9 mouse cellular contexts compared by ENCODE assay signal in genomic region chr1:39636660-39637059, GRCm38 (mm10). TPM values are rescaled to one million over a fixed set of nuclear protein-coding genes. Genes with fewer than 3 reads are reported as not detected.
DNase-seq lines count a peak whose midpoint lies in the region; ATAC-seq and TF ChIP-seq lines count a peak whose summit lies in the region.
"Had no signal": no experiment of that assay in that cellular context is flagged by ENCODE, and none has a peak within 500 bp of the region (broad histone marks: within the 10 kb centered on the region; RNA-seq: fewer than 3 reads in every experiment).

No protein-coding gene starts in this region.

- DNase-seq in kidney, postnatal 0 days (ENCODE audit: low spot score): no peak
- DNase-seq in kidney, postnatal 25 days: no peak
- DNase-seq in embryo, embryonic 11 days: peak; percentile 51
- no peak for DNase-seq in yolk sac, embryonic 10.5 days (ENCODE audit: low spot score)
- no peak for DNase-seq in spleen, postnatal 36 days (ENCODE audit: low spot score in 2 of 2)
- DNase-seq: cerebellum, postnatal 25 days; thymus, adult 2 months had no signal

- no peak overlapping the region for H3K4me2 ChIP-seq in kidney, postnatal 0 days (ENCODE audit: low read length)
- no peak overlapping the region for H3K4me2 ChIP-seq in intestine, embryonic 16.5 days (ENCODE audit: low read depth, low read length)
- no peak overlapping the region for H3K4me2 ChIP-seq in neural tube, embryonic 15.5 days

- no peaks in the 10 kb centered on the region for H3K36me3 ChIP-seq in kidney, postnatal 0 days (ENCODE audit: insufficient read depth, low read length)
- H3K36me3 ChIP-seq in intestine, embryonic 16.5 days (ENCODE audit: control insufficient read depth, insufficient read depth, low read length): no peaks in the 10 kb centered on the region
- no peaks in the 10 kb centered on the region for H3K36me3 ChIP-seq in neural tube, embryonic 15.5 days

- H3K4me1 ChIP-seq in kidney, postnatal 0 days (replicated peaks; ENCODE audit: insufficient read depth, low read length): no peaks in the 10 kb centered on the region
- H3K4me1 ChIP-seq in intestine, embryonic 16.5 days (ENCODE audit: control insufficient read depth, insufficient read depth, low read length): no peaks in the 10 kb centered on the region
- H3K4me1 ChIP-seq in neural tube, embryonic 15.5 days: peaks cover 6% of the 10 kb centered on the region; the same call in 1 of the 2 replicates

- no peak for TF ChIP-seq CTCF in kidney, postnatal 0 days (IDR thresholded peaks at IDR 0.05; ENCODE audit: low read depth)

- no peak overlapping the region for H3K9ac ChIP-seq in kidney, postnatal 0 days (ENCODE audit: low read depth, low read length)
- no peak overlapping the region for H3K9ac ChIP-seq in intestine, embryonic 16.5 days (ENCODE audit: low read depth, low read length)
- H3K9ac ChIP-seq in neural tube, embryonic 15.5 days (replicated peaks): no peak overlapping the region; the same call in 1 of the 2 replicates

- 5% methylated on average over 5 of the region's 5 CpGs for WGBS in kidney, postnatal 0 days
- WGBS in intestine, embryonic 16.5 days: 3% methylated on average over 5 of the region's 5 CpGs
- WGBS in neural tube, embryonic 15.5 days: 8% methylated on average over 5 of the region's 5 CpGs

- ATAC-seq in kidney, postnatal 0 days (replicated peaks; ENCODE audit: low FRiP score, low read depth): 0 out of 2 replicates have a peak, but pooled peaks have one; percentile 59
- peak; percentile 79 for ATAC-seq in intestine, embryonic 16.5 days
- ATAC-seq in neural tube, embryonic 15.5 days (ENCODE audit: low FRiP score): peak; percentile 63; the same call in 1 of the 2 replicates

- H3K4me3 ChIP-seq in kidney, postnatal 0 days (replicated peaks; ENCODE audit: low read depth, low read length): no peak overlapping the region
- no peak overlapping the region for H3K4me3 ChIP-seq in intestine, embryonic 16.5 days (ENCODE audit: low read length)
- no peak overlapping the region for H3K4me3 ChIP-seq in neural tube, embryonic 15.5 days (replicated peaks)

- peaks cover 3% of the 10 kb centered on the region; the same call in 1 of the 2 replicates for H3K27me3 ChIP-seq in kidney, postnatal 0 days (ENCODE audit: insufficient read depth, low read length)
- H3K27me3 ChIP-seq in intestine, embryonic 16.5 days (replicated peaks; ENCODE audit: control insufficient read depth, insufficient read depth, low read length): no peaks in the 10 kb centered on the region
- H3K27me3 ChIP-seq in neural tube, embryonic 15.5 days (replicated peaks): no peaks in the 10 kb centered on the region

- H3K9me3 ChIP-seq in kidney, postnatal 0 days (replicated peaks; ENCODE audit: low read length): no peaks in the 10 kb centered on the region
- H3K9me3 ChIP-seq in intestine, embryonic 16.5 days (ENCODE audit: control insufficient read depth, low read length): no peaks in the 10 kb centered on the region; the same call in 1 of the 2 replicates
- no peaks in the 10 kb centered on the region for H3K9me3 ChIP-seq in neural tube, embryonic 15.5 days (replicated peaks)

- no peak overlapping the region for H3K27ac ChIP-seq in kidney, postnatal 0 days
- H3K27ac ChIP-seq in intestine, embryonic 16.5 days (ENCODE audit: low read length): no peak overlapping the region
- no peak overlapping the region for H3K27ac ChIP-seq in neural tube, embryonic 15.5 days (replicated peaks)

RNA-seq across cellular contexts. Expression of gene Creg2, which starts 14.6 kb away (rescaled TPM):
- polyA plus RNA-seq in kidney, postnatal 0 days (2015; fragmentation: Nextera tagmentation; extraction: Ambion mirVana): 0.04 and 0.05 TPM in 2 replicates
- polyA plus RNA-seq in intestine, embryonic 16.5 days (2015; fragmentation: Nextera tagmentation; extraction: Ambion mirVana): 0.18 and 0.22 TPM in 2 replicates
- polyA plus RNA-seq in neural tube, embryonic 15.5 days (2015; fragmentation: Nextera tagmentation; extraction: Ambion mirVana): 11.0 and 12.6 TPM in 2 replicates

RNA-seq across cellular contexts. Expression of gene Rnf149, which starts 59.5 kb away (rescaled TPM):
- polyA plus RNA-seq in kidney, postnatal 0 days (2015; fragmentation: Nextera tagmentation; extraction: Ambion mirVana): 26.4 and 27.7 TPM in 2 replicates
- 13.5 and 26.3 TPM in 2 replicates for polyA plus RNA-seq in intestine, embryonic 16.5 days (2015; fragmentation: Nextera tagmentation; extraction: Ambion mirVana)
- 26.1 and 26.5 TPM in 2 replicates for polyA plus RNA-seq in neural tube, embryonic 15.5 days (2015; fragmentation: Nextera tagmentation; extraction: Ambion mirVana)
